Mouse (Mus musculus) heart, adult 2 months (tissue): ENCODE data around the gene Cdh4. TPM values are rescaled to one million over a fixed set of nuclear protein-coding genes. Genes with fewer than 3 reads are reported as not detected.
A peak's percentile ranks its signal among the peaks of the same experiment; 100 is the strongest.

ENCODE experiments used
- DNase-seq, 2 experiments: peaks; one replicate each; pipeline ENCODE4 v3.0.0; 2021
- H3K27ac ChIP-seq: fragments of 200-600 bp; 2 replicates; pipeline ENCODE4 v1.8.1; 2022
- H3K27me3 ChIP-seq: fragments of 200-500 bp; 2 replicates; pipeline ENCODE4 v1.6.1; 2012; ENCODE audit warnings: mild to moderate bottlenecking, low read length, inconsistent platforms, mixed read lengths; ENCODE audit not compliant: control insufficient read depth, insufficient read depth
- H3K36me3 ChIP-seq: fragments of 200-500 bp; 2 replicates; pipeline ENCODE4 v1.6.1; 2012; ENCODE audit warnings: low read length, inconsistent platforms; ENCODE audit not compliant: control insufficient read depth, insufficient read depth
- H3K4me1 ChIP-seq: fragments of 200-500 bp; 2 replicates; pipeline ENCODE4 v1.6.1; 2011; ENCODE audit warnings: low read length; ENCODE audit not compliant: control insufficient read depth, insufficient read depth
- H3K4me3 ChIP-seq: fragments of 200-600 bp; 2 replicates; pipeline ENCODE4 v1.8.1; 2022
- H3K79me2 ChIP-seq: fragments of 200-500 bp; replicated peaks from 2 replicates; pipeline ENCODE4 v1.6.1; 2012; ENCODE audit warnings: mild to moderate bottlenecking, inconsistent platforms, low read length, moderate library complexity, mixed read lengths; ENCODE audit not compliant: control insufficient read depth, insufficient read depth
- H3K9ac ChIP-seq: fragments of 200-500 bp; 2 replicates; pipeline ENCODE4 v1.6.1; 2012; ENCODE audit warnings: low read depth, mild to moderate bottlenecking, control low read depth, inconsistent platforms, low read length, mixed read lengths
- CTCF ChIP-seq: fragments of 200-600 bp; IDR thresholded peaks from 2 replicates; pipeline ENCODE4 v1.8.1; 2022; ENCODE audit warnings: antibody characterized with exemption, mild to moderate bottlenecking, moderate library complexity
- EP300 ChIP-seq: fragments of 200-500 bp; IDR thresholded peaks from 2 replicates; pipeline ENCODE4 v1.6.1; 2011; ENCODE audit warnings: low read depth, low read length, control low read depth; ENCODE audit not compliant: insufficient read depth
- POLR2A ChIP-seq: fragments of 200-500 bp; IDR thresholded peaks from 2 replicates; pipeline ENCODE4 v1.6.1; 2011; ENCODE audit warnings: mild to moderate bottlenecking, low read depth, low read length, control low read depth; ENCODE audit not compliant: insufficient read depth
- WGBS: fragments of 180-500 bp; shearing (Covaris S2); methylation state at CpG from one replicate; pipeline ENCODE4 v1.1.7; 2018; 5-methylcytosine and 5-hydroxymethylcytosine counted together
- intact Hi-C: fragments of 180-260 bp; cut with DNase I; formaldehyde crosslinking; loops from one replicate; pipeline ENCODE4 v1.15.1; 2025
- polyA plus RNA-seq: library from polyadenylated mRNA; depleted of rRNA; stranded (reverse); fragments of >200 nt; gene quantifications from 2 replicates; pipeline ENCODE4 v1.2.3, GENCODE M21; 2012
- total RNA-seq, 2 experiments: library from RNA; stranded (reverse); gene quantifications; 2 replicates each; pipeline ENCODE4 v1.2.3; 2021

Cdh4 gene
- total and polyA plus RNA-seq, 3 experiments = 0.90 to 1.2 (median 0.93) TPM

DNA sequence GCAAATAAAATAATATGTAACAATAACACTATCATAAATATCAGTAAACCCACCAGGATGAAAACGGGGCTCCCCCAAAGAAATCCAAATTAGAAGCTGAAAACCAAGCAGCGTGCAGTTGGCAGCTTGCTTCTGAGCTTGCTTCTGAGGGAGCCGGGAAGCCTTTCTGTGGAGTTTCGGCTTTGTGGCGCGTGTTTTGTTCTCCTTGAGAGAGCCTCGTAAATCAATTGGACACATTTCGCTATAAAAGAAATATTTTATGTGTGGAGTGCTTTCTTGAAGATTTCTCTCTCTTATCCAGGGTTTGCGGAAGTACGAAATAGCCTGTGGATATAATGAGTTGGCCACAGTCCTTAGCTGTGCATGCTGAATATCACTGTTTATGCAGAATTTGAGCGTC, 131.1 kb downstream of the Cdh4 start:
- H3K27me3 ChIP-seq = no peaks in the 10 kb centered on the region
- no peaks in the 10 kb centered on the region for H3K36me3 ChIP-seq
- TF ChIP-seq CTCF = no peak
- no peak for TF ChIP-seq POLR2A
- TF ChIP-seq EP300 = no peak
- no peak for DNase-seq
- no peaks in the 10 kb centered on the region for H3K79me2 ChIP-seq
- H3K27ac ChIP-seq = no peak overlapping the region
- intact Hi-C loops = loop anchor here (5.0 kb wide), 1 partner anchor 304 kb away; no protein-coding TSS in a partner anchor
- H3K4me3 ChIP-seq = no peak overlapping the region
- WGBS = 90% methylated on average over 11 of the region's 11 CpGs
- H3K4me1 ChIP-seq = no peaks in the 10 kb centered on the region
- H3K9ac ChIP-seq = no peak overlapping the region

DNA sequence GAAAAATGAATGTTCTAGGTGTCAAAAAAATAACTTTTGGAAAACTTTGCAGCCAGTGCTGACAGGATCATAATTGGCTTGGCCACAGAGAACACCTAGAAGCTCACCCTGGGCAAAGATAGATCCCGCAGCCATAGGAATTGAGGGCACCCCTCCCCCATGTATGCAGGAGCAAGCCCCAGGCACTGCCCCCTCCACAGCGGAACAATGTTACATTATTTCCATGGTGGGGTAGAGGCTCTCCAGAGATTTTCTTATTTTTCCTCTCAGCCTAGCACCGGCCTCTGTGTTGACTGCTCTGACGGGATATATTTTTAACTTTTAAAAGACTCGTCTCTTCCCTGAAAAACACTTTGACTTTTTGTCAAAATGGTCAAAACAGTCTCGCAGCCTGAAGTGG, 131.6 kb downstream of the Cdh4 start:
- H3K27ac ChIP-seq = no peak overlapping the region
- H3K79me2 ChIP-seq = no peaks in the 10 kb centered on the region
- 70% methylated on average over 6 of the region's 6 CpGs for WGBS
- intact Hi-C loops = loop anchor here (5.0 kb wide), 1 partner anchor 304 kb away; no protein-coding TSS in a partner anchor
- H3K9ac ChIP-seq = no peak overlapping the region
- no peak for DNase-seq
- no peak overlapping the region for H3K4me3 ChIP-seq
- no peaks in the 10 kb centered on the region for H3K4me1 ChIP-seq
- no peaks in the 10 kb centered on the region for H3K36me3 ChIP-seq
- H3K27me3 ChIP-seq = no peaks in the 10 kb centered on the region
- TF ChIP-seq POLR2A (no peak), CTCF (no peak), EP300 (no peak)

DNA sequence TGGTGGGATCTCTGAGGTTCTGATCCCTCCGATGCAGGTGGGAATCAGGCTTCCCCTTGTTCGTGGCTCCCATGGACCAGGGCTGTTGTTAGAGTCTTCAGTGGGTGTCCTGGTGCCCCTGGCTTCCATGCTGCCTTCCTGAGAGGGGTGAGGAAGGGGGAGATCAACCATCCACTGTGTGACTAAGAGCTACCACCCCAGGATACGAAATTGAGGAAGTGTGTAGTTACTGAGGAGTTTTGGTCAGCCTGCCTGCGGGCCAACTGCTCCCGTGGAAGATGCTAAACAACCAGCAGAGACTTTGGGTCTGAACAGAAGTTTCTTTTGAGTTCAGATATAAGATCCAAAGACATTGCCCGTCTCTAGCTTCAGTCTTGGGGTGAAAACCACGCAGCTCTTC, 133.4 kb downstream of the Cdh4 start:
- 77% methylated on average over 7 of the region's 7 CpGs for WGBS
- no peak overlapping the region for H3K27ac ChIP-seq
- no peaks in the 10 kb centered on the region for H3K36me3 ChIP-seq
- intact Hi-C loops = no loop called here
- no peak for DNase-seq
- no peaks in the 10 kb centered on the region for H3K4me1 ChIP-seq
- H3K79me2 ChIP-seq = no peaks in the 10 kb centered on the region
- no peaks in the 10 kb centered on the region for H3K27me3 ChIP-seq
- H3K4me3 ChIP-seq = no peak overlapping the region
- H3K9ac ChIP-seq = no peak overlapping the region
- TF ChIP-seq EP300 (no peak), CTCF (no peak), POLR2A (no peak)

DNA sequence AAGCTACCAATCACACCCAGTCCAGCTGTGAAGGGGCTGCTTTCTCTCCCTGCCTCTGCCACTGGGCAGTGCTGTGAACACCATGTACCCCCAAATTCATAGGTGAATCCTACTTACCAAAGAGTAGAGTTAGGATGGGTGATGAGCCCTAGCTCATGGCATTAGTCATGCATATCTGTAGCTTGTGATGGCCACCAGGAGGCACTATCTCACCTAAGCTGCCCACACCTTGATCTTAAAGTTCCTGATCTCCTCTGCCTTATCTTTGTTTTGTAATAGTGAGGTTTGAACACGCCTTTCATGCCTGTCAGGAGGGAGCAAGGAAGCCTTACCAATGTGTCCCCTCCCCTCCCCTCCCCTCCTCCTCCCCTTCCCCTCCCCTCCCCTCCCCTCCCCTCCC, 134.0 kb downstream of the Cdh4 start:
- TF ChIP-seq POLR2A (no peak), CTCF (peak; percentile 52), EP300 (no peak)
- H3K79me2 ChIP-seq = no peaks in the 10 kb centered on the region
- DNase-seq = no peak
- no peaks in the 10 kb centered on the region for H3K4me1 ChIP-seq
- no peaks in the 10 kb centered on the region for H3K27me3 ChIP-seq
- no peak overlapping the region for H3K4me3 ChIP-seq
- intact Hi-C loops = no loop called here
- H3K9ac ChIP-seq = no peak overlapping the region
- H3K27ac ChIP-seq = no peak overlapping the region
- no peaks in the 10 kb centered on the region for H3K36me3 ChIP-seq
- WGBS = 40% methylated on average over 1 of the region's 1 CpGs

DNA sequence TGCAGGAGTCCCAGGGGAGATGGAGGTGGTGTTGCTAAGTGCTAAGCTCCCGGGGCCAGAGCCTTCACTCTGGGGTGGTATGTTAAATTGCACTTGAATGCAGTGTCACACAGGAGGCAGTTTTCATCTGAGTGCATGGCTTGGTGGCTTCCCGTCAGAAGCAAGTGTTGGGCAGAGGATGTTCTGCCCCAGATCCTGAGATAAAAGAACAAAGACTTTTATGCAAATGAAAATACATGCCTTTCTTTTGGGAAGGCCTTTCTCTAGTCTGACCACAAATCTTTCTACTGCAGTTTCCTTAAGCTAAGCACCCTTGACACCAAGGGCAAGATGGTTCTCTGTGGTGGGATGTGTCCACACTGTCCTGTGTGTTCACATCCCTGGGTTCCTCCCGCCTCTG, 136.1 kb downstream of the Cdh4 start:
- H3K4me1 ChIP-seq = no peaks in the 10 kb centered on the region; the same call in 1 of the 2 replicates
- intact Hi-C loops = no loop called here
- no peak overlapping the region for H3K4me3 ChIP-seq
- no peaks in the 10 kb centered on the region for H3K36me3 ChIP-seq
- no peaks in the 10 kb centered on the region for H3K27me3 ChIP-seq
- WGBS = 73% methylated on average over 3 of the region's 3 CpGs
- H3K9ac ChIP-seq = no peak overlapping the region
- DNase-seq = no peak
- H3K79me2 ChIP-seq = no peaks in the 10 kb centered on the region
- TF ChIP-seq CTCF (no peak), EP300 (no peak), POLR2A (no peak)
- no peak overlapping the region for H3K27ac ChIP-seq

DNA sequence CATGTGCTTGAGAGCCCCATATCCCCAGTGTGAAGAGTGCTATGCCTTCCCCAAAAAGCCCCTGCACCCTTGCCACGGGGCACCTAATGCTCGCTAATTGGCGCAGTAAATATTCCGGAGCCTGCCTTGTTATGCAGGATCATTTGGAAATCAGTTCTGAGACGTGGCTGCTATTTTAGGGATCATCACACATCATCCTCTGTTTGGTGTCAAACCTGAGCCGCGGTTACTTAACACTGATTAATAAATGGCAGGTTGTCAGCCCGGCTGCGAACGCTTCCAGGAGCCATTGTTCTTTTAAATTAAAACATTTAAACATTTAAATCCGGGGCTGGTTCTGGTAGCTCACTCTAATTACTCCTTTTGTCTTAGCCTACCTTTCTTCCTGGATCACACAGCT, 136.6 kb downstream of the Cdh4 start:
- DNase-seq = no peak
- H3K27ac ChIP-seq = no peak overlapping the region
- H3K79me2 ChIP-seq = no peaks in the 10 kb centered on the region
- no peaks in the 10 kb centered on the region; the same call in 1 of the 2 replicates for H3K4me1 ChIP-seq
- no peaks in the 10 kb centered on the region for H3K27me3 ChIP-seq
- H3K36me3 ChIP-seq = no peaks in the 10 kb centered on the region
- WGBS = 78% methylated on average over 11 of the region's 11 CpGs
- intact Hi-C loops = no loop called here
- TF ChIP-seq POLR2A = no peak
- TF ChIP-seq EP300 = no peak
- TF ChIP-seq CTCF = no peak
- H3K9ac ChIP-seq = no peak overlapping the region
- H3K4me3 ChIP-seq = no peak overlapping the region
